Mouse (Mus musculus): Measurements from ENCODE around the gene Rpl24.

DNA sequence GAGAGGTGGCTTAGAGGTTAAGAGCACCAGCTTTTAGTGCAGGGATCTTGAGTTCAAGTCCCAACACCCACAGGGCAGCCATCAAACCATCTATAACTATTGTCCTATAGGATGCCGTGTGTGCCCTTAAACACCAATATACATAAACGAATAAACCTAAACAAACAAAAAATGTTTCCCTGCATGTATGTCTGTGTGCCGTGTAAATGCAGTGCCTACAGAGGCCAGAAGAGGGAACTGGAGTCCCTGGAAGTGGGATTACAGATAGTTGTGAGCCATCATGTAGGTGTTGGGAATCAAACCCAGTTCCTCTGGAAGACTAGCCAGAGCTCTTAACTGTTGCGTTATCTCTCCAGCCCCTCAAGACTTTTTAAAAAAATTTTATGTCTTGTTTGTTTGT is 25.3 kb upstream of the Rpl24 start:
- TF ChIP-seq EP300 (IDR thresholded peaks at IDR 0.05) = no peak
- TF ChIP-seq CTCF (IDR thresholded peaks at IDR 0.05) = no peak
